Mouse (Mus musculus): ENCODE results near the gene D6Ertd527e. TPM values are rescaled to one million over a fixed set of nuclear protein-coding genes. Genes with fewer than 3 reads are reported as not detected.

Gene D6Ertd527e
- polyA plus RNA-seq, 1 experiment from 2014 or later, result 0.11 TPM

DNA sequence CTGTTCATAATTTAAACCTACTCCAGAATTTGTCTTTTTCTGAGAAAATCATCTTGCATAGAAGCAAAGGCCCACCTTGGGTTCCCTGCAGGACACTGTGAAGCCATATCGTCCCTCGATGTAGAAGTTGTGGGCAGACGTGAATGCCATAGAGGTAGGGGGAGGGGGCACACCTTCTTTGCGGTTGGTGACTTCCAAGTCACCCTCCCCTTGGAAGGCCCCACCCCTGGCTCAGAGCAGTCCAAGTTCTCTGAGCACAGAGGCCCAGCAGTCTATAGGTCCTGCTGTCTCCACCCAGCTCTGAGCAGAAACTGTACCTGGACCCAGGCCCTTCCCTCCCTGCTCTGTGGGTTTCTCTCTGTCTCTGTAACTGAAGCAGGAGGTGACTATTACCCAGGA lies 2.6 kb upstream of the D6Ertd527e start:
- ATAC-seq, result peak; percentile 57

GRCm38 (mm10) chr6:87102421-87102911 lies 2.1 kb upstream of the D6Ertd527e start:
- H3K27me3 ChIP-seq (replicated peaks; ENCODE audit: control insufficient read depth, insufficient read depth, low read length), result no peaks in the 10 kb centered on the region
- peak; percentile 66 for ATAC-seq
- no peaks in the 10 kb centered on the region for H3K9me3 ChIP-seq (ENCODE audit: control insufficient read depth, low read length)
- peaks cover 26% of the 10 kb centered on the region for H3K4me1 ChIP-seq (ENCODE audit: control insufficient read depth, insufficient read depth, low read depth, low read length)
- H3K4me3 ChIP-seq (ENCODE audit: low read length), result no peak overlapping the region
- peak overlapping the region; percentile 31 for H3K27ac ChIP-seq (ENCODE audit: low read depth, low read length)
- H3K9ac ChIP-seq (ENCODE audit: low read depth, low read length), result no peak overlapping the region
- no peak overlapping the region for H3K4me2 ChIP-seq (ENCODE audit: low read length)
- H3K36me3 ChIP-seq (ENCODE audit: control insufficient read depth, insufficient read depth, low read length), result no peaks in the 10 kb centered on the region
- 20% methylated on average over 7 of the region's 7 CpGs for WGBS

More for the DNA sequence above, 2.6 kb upstream of the D6Ertd527e start:
- Histone ChIP-seq H3K4me2 (ENCODE audit: low read length) (no peak overlapping the region), H3K4me3 (ENCODE audit: low read length) (no peak overlapping the region), H3K9ac (ENCODE audit: low read depth, low read length) (peak overlapping the region; percentile 35; the same call in 1 of the 2 replicates), H3K9me3 (ENCODE audit: control insufficient read depth, low read length) (no peaks in the 10 kb centered on the region), H3K27me3 (replicated peaks; ENCODE audit: control insufficient read depth, insufficient read depth, low read length) (no peaks in the 10 kb centered on the region), H3K27ac (ENCODE audit: low read depth, low read length) (peak overlapping the region; percentile 31), H3K4me1 (ENCODE audit: control insufficient read depth, insufficient read depth, low read depth, low read length) (peaks cover 26% of the 10 kb centered on the region), H3K36me3 (ENCODE audit: control insufficient read depth, insufficient read depth, low read length) (no peaks in the 10 kb centered on the region)
- WGBS, result 25% methylated on average over 4 of the region's 4 CpGs

DNA sequence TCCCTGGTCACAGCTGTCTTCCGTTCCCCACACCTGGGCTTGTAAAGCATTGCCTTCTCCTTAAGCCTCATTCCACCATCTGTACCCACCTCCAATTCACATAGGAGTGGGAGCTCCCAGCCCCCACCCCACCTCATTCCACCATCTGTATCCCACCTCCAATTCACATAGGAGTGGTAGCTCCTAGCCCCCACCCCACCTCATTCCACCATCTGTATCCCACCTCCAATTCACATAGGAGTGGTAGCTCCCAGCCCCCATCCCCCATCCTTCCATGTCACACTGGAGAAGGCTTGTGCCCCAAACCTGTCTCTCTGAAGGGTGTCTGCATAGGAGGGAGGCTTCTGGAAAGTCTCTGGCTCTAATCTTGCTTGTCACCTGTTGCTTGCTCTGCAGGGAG lies 1.2 kb upstream of the D6Ertd527e start:
- H3K4me1 ChIP-seq (ENCODE audit: control insufficient read depth, insufficient read depth, low read depth, low read length), result peaks cover 26% of the 10 kb centered on the region
- H3K27ac ChIP-seq (ENCODE audit: low read depth, low read length), result no peak overlapping the region
- ATAC-seq, result no peak
- no peak overlapping the region for H3K9ac ChIP-seq (ENCODE audit: low read depth, low read length)
- 100% methylated on average over 1 of the region's 1 CpGs for WGBS
- no peak overlapping the region for H3K4me2 ChIP-seq (ENCODE audit: low read length)
- no peaks in the 10 kb centered on the region for H3K36me3 ChIP-seq (ENCODE audit: control insufficient read depth, insufficient read depth, low read length)
- no peaks in the 10 kb centered on the region for H3K9me3 ChIP-seq (ENCODE audit: control insufficient read depth, low read length)
- H3K4me3 ChIP-seq (ENCODE audit: low read length), result no peak overlapping the region
- H3K27me3 ChIP-seq (replicated peaks; ENCODE audit: control insufficient read depth, insufficient read depth, low read length), result no peaks in the 10 kb centered on the region

DNA sequence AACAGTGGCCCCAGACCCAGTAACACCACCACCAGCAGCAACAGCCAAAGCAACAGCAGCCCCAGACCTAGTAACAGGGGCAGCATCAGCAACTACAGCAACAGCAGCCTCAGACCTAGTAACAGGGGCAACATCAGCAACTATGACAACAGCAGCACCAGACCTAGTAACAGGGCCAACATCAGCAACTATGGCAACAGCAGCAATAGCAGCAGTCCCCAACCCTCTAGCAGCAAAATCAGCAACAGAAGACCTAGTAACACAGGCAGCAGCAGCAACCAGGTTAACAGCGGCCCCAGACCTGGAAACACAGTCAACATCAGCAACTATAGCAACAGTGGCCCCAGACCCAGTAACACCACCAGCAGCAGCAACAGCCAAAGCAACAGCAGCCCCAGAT lies 6.9 kb downstream of the D6Ertd527e start:
- no peaks in the 10 kb centered on the region for H3K9me3 ChIP-seq (ENCODE audit: control insufficient read depth, low read length)
- no peaks in the 10 kb centered on the region for H3K27me3 ChIP-seq (replicated peaks; ENCODE audit: control insufficient read depth, insufficient read depth, low read length)
- no peaks in the 10 kb centered on the region for H3K36me3 ChIP-seq (ENCODE audit: control insufficient read depth, insufficient read depth, low read length)
- no peak for ATAC-seq
- no peaks in the 10 kb centered on the region for H3K4me1 ChIP-seq (ENCODE audit: control insufficient read depth, insufficient read depth, low read depth, low read length)
- WGBS, result 82% methylated on average over 1 of the region's 1 CpGs
- no peak overlapping the region for H3K4me3 ChIP-seq (ENCODE audit: low read length)
- no peak overlapping the region for H3K27ac ChIP-seq (ENCODE audit: low read depth, low read length)
- H3K4me2 ChIP-seq (ENCODE audit: low read length), result no peak overlapping the region
- H3K9ac ChIP-seq (ENCODE audit: low read depth, low read length), result no peak overlapping the region; the same call in 1 of the 2 replicates

DNA sequence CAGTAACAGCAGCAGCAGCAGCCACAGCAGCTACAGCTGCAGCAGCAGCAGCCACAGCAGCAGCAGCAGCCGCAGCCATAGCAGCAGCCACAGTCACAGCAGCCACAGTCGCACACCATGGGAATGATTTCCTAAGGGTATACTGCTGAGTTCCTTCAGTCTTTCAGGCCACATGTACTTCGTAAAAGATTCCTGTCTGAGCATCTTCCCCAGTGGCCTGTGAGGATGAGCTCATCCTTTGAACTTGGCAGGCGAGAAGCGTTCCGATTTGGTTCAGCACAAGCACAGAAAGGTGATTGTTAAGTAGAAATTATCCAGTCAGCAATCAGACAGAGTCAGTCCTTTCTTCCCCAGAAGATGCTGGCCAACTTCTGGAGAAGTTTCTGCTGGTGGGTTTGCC lies 7.6 kb downstream of the D6Ertd527e start:
- H3K36me3 ChIP-seq (ENCODE audit: control insufficient read depth, insufficient read depth, low read length), result no peaks in the 10 kb centered on the region
- H3K9me3 ChIP-seq (ENCODE audit: control insufficient read depth, low read length), result no peaks in the 10 kb centered on the region
- no peak overlapping the region for H3K4me3 ChIP-seq (ENCODE audit: low read length)
- no peak overlapping the region for H3K27ac ChIP-seq (ENCODE audit: low read depth, low read length)
- no peak for ATAC-seq
- no peak overlapping the region; the same call in 1 of the 2 replicates for H3K9ac ChIP-seq (ENCODE audit: low read depth, low read length)
- no peak overlapping the region for H3K4me2 ChIP-seq (ENCODE audit: low read length)
- H3K27me3 ChIP-seq (replicated peaks; ENCODE audit: control insufficient read depth, insufficient read depth, low read length), result no peaks in the 10 kb centered on the region
- 63% methylated on average over 6 of the region's 6 CpGs for WGBS
- H3K4me1 ChIP-seq (ENCODE audit: control insufficient read depth, insufficient read depth, low read depth, low read length), result no peaks in the 10 kb centered on the region

DNA sequence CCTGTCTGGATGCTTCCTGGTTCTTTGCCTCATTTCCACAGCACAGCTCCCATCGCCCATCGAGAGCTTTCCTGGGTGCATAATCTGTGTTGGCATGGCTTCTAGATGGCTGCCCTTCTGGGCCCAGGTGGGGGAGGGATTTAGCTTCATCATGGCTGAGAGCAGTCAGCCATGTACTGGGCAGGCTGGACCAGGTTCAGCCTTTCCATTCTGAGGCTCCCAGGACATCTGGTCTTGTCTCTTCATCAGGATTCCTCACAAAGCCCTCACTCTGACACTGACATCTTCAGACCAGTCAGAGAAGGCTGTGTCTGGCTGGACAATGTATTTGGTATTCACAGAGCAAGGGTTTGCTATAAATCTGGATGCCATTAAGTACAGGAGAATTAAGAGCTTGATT lies 11.4 kb downstream of the D6Ertd527e start:
- Histone ChIP-seq H3K36me3 (ENCODE audit: control insufficient read depth, insufficient read depth, low read length) (no peaks in the 10 kb centered on the region), H3K9ac (ENCODE audit: low read depth, low read length) (no peak overlapping the region), H3K9me3 (ENCODE audit: control insufficient read depth, low read length) (no peaks in the 10 kb centered on the region), H3K27me3 (replicated peaks; ENCODE audit: control insufficient read depth, insufficient read depth, low read length) (no peaks in the 10 kb centered on the region), H3K27ac (ENCODE audit: low read depth, low read length) (no peak overlapping the region), H3K4me1 (ENCODE audit: control insufficient read depth, insufficient read depth, low read depth, low read length) (no peaks in the 10 kb centered on the region), H3K4me3 (ENCODE audit: low read length) (no peak overlapping the region), H3K4me2 (ENCODE audit: low read length) (no peak overlapping the region)
- no peak for ATAC-seq
- 67% methylated on average over 2 of the region's 2 CpGs for WGBS

- no peak for ATAC-seq
- Histone ChIP-seq H3K27me3 (replicated peaks; ENCODE audit: control insufficient read depth, insufficient read depth, low read length) (no peaks in the 10 kb centered on the region), H3K4me3 (ENCODE audit: low read length) (no peak overlapping the region), H3K9me3 (ENCODE audit: control insufficient read depth, low read length) (no peaks in the 10 kb centered on the region), H3K27ac (ENCODE audit: low read depth, low read length) (no peak overlapping the region), H3K4me2 (ENCODE audit: low read length) (no peak overlapping the region), H3K9ac (ENCODE audit: low read depth, low read length) (no peak overlapping the region), H3K36me3 (ENCODE audit: control insufficient read depth, insufficient read depth, low read length) (no peaks in the 10 kb centered on the region), H3K4me1 (ENCODE audit: control insufficient read depth, insufficient read depth, low read depth, low read length) (no peaks in the 10 kb centered on the region)
- 89% methylated on average over 7 of the region's 7 CpGs for WGBS
Observed at GRCm38 (mm10) chr6:87116596-87116995, 12.1 kb downstream of the D6Ertd527e start.

- Histone ChIP-seq H3K9ac (ENCODE audit: low read depth, low read length) (no peak overlapping the region), H3K27ac (ENCODE audit: low read depth, low read length) (no peak overlapping the region), H3K4me1 (ENCODE audit: control insufficient read depth, insufficient read depth, low read depth, low read length) (no peaks in the 10 kb centered on the region), H3K36me3 (ENCODE audit: control insufficient read depth, insufficient read depth, low read length) (no peaks in the 10 kb centered on the region), H3K27me3 (replicated peaks; ENCODE audit: control insufficient read depth, insufficient read depth, low read length) (no peaks in the 10 kb centered on the region), H3K4me2 (ENCODE audit: low read length) (no peak overlapping the region), H3K4me3 (ENCODE audit: low read length) (no peak overlapping the region), H3K9me3 (ENCODE audit: control insufficient read depth, low read length) (no peaks in the 10 kb centered on the region)
- no peak for ATAC-seq
- WGBS, result 92% methylated on average over 20 of the region's 20 CpGs
Observed at GRCm38 (mm10) chr6:87119066-87119837, 14.7 kb downstream of the D6Ertd527e start.

DNA sequence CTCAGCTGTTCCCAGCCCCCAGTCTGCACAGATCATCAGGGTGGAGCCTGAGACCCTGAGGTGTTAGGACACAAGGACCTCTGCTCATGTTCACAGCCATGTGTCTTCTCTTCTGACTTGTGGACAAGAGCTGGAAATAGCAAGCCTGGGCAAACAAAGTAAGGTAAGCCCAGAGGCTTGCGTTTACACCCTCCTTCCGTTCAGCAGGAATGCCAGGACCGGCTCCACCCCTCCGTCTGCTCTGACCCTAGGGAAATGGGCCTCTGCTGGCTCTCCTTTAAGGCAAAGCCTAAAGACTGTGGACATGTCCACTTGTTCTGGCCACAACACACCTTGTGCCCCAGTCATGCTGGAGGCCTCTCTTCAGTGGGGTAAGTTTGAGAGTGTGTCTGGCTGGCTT lies 15.4 kb downstream of the D6Ertd527e start:
- H3K27ac ChIP-seq (ENCODE audit: low read depth, low read length), result no peak overlapping the region
- H3K4me1 ChIP-seq (ENCODE audit: control insufficient read depth, insufficient read depth, low read depth, low read length), result no peaks in the 10 kb centered on the region
- no peak overlapping the region for H3K4me3 ChIP-seq (ENCODE audit: low read length)
- no peaks in the 10 kb centered on the region for H3K27me3 ChIP-seq (replicated peaks; ENCODE audit: control insufficient read depth, insufficient read depth, low read length)
- no peak for ATAC-seq
- H3K4me2 ChIP-seq (ENCODE audit: low read length), result no peak overlapping the region
- H3K9me3 ChIP-seq (ENCODE audit: control insufficient read depth, low read length), result no peaks in the 10 kb centered on the region
- H3K36me3 ChIP-seq (ENCODE audit: control insufficient read depth, insufficient read depth, low read length), result no peaks in the 10 kb centered on the region
- WGBS, result 92% methylated on average over 4 of the region's 4 CpGs
- H3K9ac ChIP-seq (ENCODE audit: low read depth, low read length), result no peak overlapping the region

All from hindbrain, embryonic 16.5 days (tissue).